Mouse (Mus musculus): ENCODE data around the gene Adamtsl1.
A peak's percentile ranks its signal among the peaks of the same experiment; 100 is the strongest.

The Adamtsl1 gene

DNA sequence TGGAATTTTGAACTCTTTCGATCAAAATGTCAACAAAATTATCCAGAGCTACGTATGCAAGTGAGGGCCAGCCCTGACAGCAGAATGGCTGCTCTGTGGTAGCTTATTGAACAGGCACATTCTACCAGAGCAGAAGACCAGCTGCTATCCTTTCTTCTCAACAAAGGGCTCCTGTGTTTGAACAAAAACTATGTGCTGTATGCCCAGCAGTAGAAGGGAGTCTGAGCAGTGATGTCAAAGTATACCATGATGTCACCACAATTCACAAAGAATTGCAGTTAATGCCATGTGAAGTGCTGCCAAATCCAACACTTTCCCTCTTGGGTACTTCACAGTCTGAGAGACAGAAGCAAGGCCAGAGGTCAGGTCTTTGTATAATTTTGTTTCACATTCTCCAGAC, 675.9 kb downstream of the Adamtsl1 start:
- peak; percentile 80 for DNase-seq (ENCODE audit: low read depth, low spot score)

DNA sequence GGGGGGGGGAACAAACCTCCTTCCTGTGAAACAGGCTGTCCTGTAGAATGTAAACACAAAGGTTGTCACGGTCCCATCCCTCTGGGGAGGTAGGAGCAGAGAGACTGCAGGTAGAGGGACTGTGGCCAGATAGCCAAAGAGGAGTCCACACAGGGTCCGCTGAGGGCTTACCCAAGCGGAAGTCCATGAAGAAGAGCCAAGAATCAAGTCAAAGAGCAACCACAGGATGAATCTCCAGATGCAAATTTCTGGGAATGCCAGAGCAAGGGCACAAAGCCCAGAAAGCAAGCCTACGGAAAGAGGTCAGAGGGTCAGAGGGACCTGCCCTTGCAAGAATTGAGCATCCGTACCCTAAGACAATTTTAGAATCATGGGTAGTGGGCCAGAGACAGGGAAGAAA, 677.2 kb downstream of the Adamtsl1 start:
- no peak for DNase-seq (ENCODE audit: low read depth, low spot score)

DNA sequence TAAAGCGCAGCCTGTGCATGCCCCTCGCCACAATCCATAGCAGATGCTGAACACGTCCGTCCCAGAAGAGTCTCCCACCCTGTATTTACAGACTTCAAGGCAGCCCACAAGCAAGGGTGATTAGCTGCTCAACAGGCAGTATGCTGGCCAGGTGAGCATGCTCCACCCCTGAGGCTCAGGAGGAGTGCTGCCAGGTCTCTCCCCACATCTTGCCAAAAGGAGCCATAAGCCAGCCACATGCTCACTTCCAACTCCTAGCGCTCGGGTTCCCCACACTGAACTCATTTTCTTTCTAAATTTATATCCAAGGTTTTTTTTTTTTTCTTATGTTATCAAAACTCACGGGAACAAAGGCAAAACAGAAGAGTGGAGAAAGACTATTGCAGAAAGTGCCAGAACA, 687.8 kb downstream of the Adamtsl1 start:
- DNase-seq (ENCODE audit: low read depth, low spot score) = no peak

DNA sequence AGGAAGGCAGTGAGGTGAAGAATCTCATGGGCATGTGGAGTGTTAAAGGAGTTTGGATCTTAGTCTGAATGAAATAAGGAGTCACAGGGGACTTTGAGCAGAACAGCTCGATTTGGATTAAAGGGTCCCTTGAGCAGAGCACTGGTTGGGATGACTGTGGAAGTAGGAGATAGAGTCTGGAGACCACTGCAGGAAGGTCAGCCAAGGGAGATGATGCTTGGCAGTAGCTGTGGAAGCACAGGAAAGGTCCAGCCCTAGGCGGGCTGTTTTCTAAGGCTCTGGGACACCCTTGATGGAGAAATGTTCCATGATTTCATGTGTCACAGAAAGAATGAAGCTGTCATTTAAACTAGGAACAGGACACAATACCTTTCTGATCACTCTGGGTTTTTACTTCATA, 689.3 kb downstream of the Adamtsl1 start:
- DNase-seq (ENCODE audit: low read depth, low spot score) = no peak

DNA sequence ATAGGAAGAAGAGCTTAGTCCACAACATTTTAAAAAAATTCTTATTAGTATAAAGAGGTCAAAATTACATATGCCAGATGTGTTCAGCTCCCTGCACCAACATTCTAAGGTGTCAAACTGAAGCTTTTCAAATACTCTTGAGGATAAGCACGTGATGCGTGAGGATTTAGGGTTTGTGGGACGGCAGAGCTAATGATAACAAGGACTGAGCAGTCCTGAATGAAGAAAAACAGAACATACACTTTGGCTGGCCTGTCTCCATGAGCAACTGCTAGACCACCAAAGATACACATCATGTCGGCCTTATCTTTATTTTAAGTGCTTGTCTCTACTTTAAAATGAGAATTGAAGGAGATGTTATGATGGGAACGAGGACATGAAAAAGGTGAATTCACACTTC, 710.9 kb downstream of the Adamtsl1 start:
- no peak for DNase-seq (ENCODE audit: low read depth, low spot score)

DNA sequence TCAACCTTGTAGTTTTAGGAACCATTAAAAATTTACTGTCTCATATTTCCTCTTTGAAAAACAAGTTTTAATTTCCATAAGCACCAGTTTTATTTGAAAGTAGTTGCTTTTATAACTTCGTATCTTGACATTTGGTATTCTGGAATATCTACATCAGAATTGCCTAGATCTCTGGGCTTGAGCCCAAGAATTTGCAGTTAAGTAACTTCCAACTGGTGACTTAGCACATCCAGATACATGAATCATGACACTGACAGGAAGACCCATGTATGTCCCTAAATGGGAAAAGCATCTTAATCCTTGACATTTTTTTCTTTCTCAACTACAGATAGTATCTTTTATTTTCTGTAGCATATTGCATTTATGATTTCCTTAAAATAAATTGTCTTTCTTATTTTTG, 713.1 kb downstream of the Adamtsl1 start:
- DNase-seq (ENCODE audit: low read depth, low spot score) = peak; percentile 55

DNA sequence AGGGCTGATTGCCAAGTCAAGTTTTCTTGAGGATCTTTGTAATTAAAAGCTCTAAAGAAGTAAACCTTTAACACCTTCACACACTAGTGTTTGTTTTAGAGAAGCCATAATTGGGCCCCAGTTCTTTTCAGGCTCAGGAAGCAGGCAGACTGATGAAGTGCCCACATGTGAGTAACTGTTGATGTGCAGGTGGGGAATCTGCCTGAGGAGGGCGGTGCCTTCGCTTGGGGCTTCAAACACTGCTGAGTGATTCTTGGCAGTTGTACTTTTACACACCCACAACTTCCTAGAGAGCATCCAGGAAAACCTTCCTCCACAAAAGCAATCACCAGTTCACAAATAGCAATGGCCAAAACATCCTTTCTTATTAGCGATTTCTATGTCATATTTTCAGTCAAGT, 719.2 kb downstream of the Adamtsl1 start:
- DNase-seq (ENCODE audit: low read depth, low spot score) = no peak

DNA sequence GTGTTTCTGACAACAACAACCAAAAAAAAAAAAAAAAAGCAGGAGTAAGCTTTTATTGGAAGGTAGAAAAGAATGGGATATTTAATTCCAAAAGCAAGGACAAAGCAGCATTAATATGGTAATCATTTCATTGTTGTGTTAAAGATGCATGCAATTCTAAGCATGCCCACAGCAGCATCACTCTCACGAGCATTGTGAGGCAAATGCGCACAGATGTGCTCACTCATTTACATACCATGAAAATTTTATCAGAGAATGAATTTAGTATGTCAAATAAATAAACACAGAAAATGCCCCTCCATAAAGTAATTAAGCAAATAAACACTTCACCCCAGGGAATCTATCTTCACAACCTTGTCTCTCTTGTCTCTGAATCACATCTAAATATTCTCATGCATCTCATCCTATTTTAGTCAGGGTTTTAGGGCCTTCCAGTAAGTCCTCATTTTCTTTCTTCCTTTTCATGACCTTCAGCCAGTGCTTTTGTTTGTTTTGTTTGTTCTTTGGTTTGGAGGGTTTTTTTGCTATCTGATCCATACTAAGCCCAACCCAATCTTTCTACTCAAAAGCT, 728.0 kb downstream of the Adamtsl1 start:
- DNase-seq (ENCODE audit: low read depth, low spot score) = no peak

DNA sequence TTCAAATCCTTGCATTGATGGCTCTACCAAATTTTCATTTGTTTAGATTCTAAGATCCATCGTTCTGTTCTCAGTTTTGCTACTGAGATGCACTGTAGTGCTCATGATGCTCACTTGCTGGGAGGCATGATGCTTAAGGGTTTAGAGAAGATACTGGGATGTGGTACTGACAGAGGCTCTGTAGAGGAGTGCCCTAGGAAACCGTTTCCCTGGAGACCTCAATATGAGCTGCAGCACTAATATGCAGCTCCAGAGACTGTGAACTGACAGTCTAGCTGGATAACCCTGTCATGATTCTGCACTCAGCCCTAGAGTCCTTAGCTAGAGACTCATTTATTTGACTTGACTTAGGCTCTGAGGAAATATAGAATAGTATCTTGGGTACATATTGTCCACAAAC, 756.1 kb downstream of the Adamtsl1 start:
- DNase-seq (ENCODE audit: low read depth, low spot score) = no peak

DNA sequence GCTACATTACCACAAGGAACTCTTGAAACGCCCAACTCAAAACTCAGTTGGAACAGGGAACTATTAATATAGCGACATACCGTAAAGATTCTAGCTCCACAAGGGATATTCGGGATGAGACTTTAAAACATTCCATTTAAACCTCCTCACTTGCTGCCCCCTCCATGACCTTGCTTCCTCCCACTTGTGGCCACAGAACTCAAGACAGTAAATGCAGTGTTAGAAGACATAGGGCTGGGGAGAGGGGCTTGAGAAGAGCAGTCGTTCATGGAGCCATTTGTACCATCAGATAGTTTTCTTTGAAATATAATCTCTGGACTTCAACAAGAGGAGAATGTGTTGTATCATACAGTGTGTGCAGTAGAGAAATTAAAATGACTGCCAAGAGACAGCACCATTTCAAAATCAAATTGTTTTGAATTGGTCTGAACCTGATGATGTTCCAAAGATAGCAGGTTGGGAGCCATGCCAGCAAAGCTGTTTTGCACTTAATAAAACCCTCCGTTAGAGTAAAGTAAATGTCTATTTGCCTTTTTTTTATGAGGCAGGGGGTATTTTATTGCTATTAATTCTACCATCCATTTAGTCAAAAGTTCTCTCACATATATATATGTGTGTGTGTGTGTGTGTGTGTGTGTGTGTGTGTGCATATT, 759.9 kb downstream of the Adamtsl1 start:
- DNase-seq (ENCODE audit: low read depth, low spot score) = no peak

DNA sequence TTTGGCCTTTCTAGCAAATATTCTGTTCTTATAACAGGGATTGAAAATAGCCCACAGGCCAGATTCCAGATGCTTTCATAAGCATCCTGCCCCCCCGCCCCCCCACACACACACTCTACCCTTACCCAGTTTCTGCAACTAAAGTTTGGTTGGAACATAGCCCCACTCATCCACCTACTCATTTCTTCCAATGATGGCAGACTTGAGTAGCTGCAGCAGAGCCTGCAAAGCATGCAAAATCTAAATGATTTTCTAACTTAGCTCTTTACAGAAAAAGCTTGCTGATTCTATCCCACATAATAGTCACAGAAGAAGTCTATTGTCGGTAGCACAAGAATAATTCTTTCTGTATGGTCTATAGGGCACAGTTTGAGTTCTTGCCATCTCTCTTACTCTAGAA, 760.7 kb downstream of the Adamtsl1 start:
- peak; percentile 76 for DNase-seq (ENCODE audit: low read depth, low spot score)

DNA sequence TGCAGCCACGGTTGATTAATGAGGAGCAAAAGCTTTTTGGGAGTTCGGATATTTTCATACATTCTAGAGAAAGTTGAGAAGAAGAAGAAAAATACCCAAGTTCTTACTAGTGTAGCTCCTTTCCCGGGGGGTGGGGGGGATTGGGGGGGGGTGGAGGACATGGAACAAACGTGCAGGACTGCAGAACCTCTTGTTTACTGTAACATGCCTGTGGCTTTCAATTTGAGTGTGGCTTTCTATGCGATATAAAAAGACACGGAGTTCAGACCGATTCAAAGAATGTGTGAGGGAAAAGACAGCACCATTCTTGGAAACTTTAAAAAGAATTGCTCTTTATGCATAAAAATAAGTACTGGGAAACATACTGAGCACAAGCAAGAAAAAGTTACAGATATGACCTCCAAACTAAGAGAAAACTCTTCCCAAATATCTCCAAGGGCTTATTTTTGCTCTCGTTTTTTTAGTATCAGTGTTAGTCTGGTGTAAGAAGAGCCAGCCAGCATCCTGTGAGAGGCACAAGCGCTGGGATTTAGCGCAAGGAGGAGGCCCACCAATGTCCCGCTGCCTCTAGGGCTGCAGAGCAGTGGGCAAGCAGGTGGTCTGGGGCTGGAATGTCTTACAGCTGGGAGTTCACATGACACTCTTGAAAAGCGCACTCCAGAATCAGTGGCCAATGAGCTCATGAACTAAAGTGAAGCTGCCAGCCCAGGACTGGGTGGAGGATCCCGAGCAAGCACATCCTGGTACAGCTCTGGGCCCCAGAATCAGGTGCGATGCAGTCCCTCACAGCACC, 762.2 kb downstream of the Adamtsl1 start:
- no peak for DNase-seq (ENCODE audit: low read depth, low spot score)

DNA sequence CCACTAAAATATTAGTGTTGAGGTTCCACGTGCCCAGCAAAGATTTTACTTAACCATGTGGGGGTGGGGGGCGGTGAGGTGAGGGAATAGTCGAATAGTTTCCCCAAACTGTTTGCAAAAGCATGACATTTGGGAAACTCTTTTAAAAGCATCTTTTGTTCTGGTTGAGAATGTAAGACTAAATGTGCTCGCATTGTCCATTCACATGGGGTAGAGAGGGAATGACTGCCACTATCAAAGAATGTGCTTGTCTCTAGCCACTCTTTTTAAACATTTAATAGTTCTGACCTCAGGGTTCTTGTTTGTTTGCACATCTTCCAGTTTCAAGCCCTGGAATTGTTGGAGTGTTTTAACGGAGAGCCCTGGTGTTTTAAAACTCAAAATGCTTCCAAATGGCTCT, 764.6 kb downstream of the Adamtsl1 start:
- no peak for DNase-seq (ENCODE audit: low read depth, low spot score)

DNA sequence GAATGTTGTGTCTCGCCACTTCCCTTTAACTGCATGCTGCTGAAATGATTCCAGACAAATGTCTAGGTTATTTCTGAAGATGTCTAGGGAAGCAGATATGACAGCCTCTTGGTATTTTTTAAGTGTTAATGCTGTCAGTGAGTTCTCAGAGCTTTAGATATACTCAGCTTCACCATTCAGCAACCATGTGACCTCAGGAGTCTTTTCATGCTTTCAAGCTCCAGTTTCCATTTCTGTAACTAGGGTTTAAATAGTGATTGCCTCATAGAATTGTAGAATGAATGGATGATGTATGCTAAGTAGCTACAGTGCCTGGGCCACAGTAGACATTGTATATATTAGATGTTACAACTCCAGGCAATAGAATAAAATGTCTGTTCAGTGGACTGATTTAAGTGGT, 772.6 kb downstream of the Adamtsl1 start:
- DNase-seq (ENCODE audit: low read depth, low spot score) = no peak

DNA sequence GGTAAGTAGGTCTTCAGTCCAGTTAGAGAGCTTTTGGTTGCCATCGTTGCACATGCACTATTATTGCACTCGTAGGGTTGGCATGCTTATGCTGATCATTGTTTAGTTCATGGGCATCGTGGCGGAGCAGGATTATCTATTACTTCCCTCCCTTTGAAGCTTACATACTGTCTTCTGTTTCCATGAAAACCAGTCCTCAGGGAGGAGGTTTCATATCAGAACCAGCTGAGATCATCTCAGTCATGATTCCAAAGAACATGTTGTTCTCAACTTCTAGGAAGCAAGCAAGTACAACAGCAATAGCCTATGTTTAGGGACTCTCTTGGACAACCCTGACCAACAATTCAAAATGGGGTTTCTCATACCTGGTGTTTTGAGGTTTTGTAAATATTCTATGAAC, 774.3 kb downstream of the Adamtsl1 start:
- DNase-seq (ENCODE audit: low read depth, low spot score) = no peak

DNA sequence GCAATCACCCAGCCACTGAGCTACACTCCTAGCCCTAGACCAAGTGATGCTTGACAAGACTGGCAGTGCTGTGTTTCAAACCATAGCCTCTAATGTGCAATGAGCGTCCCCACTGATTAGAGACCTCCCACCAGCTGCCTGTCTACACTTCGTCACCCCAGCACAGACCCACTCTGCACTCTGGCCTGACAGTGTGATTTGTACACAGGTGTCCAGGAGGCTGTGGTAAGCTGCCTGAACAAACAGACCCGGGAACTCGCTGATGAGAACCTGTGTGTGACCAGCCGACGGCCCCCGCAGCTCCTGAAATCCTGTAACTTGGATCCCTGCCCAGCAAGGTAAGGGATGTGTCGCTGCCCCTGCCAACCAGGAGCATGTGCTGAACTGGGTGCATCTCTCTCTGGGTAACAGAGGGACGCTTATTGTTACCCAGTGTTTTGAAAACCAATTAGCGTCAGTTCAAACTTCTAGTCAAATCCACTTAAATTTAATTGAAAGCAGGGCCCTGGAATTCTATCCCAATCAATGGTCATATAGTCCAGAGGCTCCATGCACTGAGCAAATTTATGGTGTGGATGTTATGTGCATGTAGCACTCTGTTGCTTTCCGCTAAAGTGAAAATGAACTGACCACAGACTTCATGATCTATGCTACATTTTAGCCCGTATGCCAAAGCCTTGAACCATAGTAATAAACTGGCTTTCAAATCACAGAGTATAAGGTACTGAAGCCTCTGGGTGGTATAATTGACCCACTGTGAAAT, 775.7 kb downstream of the Adamtsl1 start:
- no peak for DNase-seq (ENCODE audit: low read depth, low spot score)

DNA sequence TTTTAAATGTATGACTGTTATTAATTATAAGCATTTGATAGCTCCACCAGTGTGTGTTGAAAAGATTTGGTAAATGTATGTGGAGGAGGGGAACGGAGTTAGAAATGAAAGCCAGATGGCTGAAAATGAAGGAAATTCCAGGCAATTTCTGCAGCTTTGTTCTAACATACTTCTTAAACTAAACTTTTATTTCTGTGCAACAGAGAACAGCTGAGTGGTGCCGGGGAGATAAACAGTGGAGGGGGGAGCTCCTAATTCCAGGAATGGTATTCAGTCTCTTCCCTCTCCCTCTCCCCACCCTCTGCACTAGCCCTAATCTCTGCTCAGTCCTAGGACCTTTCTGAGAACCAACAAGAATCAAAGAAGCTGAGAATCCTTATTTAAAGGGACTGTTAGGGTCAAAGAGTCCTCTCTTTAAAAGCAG, 780.9 kb downstream of the Adamtsl1 start:
- no peak for DNase-seq (ENCODE audit: low read depth, low spot score)

DNA sequence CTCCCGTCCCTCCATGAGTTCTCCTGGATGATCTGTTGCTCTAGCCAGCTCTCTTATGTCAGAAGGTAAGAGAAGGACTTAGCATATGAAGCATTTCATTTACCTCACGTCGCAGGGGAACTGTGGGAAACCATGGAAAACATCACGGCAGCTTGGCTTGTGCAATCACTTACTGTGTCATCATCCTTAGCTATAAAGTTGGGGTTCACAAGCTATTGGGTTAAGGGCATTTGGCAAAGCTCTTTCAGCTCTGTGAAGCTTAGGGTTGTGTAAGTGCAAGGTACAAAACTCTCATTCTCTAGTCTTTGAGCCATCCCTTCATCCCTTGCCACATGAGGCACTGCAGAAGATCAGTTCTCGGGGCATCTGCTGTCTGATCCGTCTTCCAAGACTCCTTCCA, 787.5 kb downstream of the Adamtsl1 start:
- no peak for DNase-seq (ENCODE audit: low read depth, low spot score)

DNA sequence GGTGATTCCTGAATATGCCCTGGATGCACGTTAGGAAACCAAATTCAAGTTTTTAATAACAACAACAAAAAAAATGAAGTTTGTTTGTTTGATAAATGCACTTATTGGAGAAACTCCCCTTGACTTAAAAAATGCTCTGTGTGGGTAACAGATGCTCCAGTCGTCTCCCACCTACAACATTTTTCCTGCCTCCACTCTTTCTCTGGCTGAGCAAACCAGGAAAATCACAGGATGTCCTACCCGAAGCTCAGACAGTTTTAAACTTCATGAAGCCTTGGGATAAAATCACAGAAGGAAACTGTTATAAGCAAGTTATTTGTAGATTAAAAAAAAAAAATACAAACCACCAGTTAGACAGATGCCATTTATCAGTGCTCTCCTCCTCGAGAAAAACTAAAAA, 788.1 kb downstream of the Adamtsl1 start:
- DNase-seq (ENCODE audit: low read depth, low spot score) = peak; percentile 34

DNA sequence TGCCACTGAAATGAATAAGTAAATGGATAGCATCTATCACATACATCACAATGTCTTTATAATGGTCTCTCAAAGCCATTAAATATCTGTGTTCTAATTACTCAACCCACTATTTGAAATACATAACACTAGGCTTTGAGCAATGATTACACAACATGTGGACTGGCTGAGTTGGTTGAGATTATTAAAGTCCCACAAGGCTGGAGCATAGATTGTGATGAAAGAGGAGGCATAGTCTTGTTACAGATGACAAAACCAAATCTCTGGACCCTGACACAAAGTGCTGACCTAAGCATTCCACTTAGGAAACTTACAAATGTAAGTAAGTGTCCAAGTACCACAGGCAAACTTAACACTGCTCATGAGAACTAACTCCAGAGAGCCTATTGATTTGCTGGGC, 792.8 kb downstream of the Adamtsl1 start:
- no peak for DNase-seq (ENCODE audit: low read depth, low spot score)

DNA sequence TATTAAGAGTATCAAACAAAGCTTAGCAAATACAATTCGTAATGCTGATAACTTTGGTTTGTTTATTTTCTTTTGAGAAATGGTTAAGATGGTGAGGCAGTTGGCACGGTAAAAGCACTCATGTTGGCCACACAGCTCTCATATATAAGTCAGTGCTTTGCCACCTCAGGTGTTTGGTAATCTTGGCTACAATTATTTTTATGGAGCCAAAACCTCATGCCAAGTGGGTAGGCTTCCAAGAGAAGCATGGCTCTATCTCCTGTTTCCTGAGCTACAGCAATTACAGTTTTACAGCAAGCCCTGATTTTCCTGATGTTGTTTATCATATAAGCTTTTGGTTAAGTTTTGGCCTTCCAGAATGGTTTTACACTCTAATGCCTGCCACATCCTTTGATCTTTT, 795.2 kb downstream of the Adamtsl1 start:
- no peak for DNase-seq (ENCODE audit: low read depth, low spot score)

All from telencephalon, adult 2 months (tissue).